Mouse (Mus musculus) forebrain, postnatal 0 days (tissue): ENCODE results near the gene Spryd7. TPM values are rescaled to one million over a fixed set of nuclear protein-coding genes. Genes with fewer than 3 reads are reported as not detected.

Experiments used
- ATAC-seq: fragments of 200-750 bp; cut with Nextera tagmentation; 2 replicates; pipeline ENCODE4 v1.8.0; 2017; ENCODE audit warnings: mild to moderate bottlenecking, moderate library complexity
- DNase-seq: peaks from one replicate; pipeline ENCODE4 v3.0.0-alpha.2; 2015
- H3K27ac ChIP-seq: fragments of 300-500 bp; sonication (generic); 2 replicates; pipeline ENCODE4 v1.5.1; 2014; ENCODE audit warnings: low read depth, mild to moderate bottlenecking, antibody characterized with exemption, low read length, moderate library complexity, mixed read lengths
- H3K27me3 ChIP-seq: fragments of 300-500 bp; sonication (generic); 2 replicates; pipeline ENCODE4 v1.6.1; 2014; ENCODE audit warnings: mild to moderate bottlenecking, low read length, mixed read lengths; ENCODE audit not compliant: insufficient read depth
- H3K36me3 ChIP-seq: fragments of 300-500 bp; sonication (generic); 2 replicates; pipeline ENCODE4 v1.6.1; 2014; ENCODE audit warnings: mild to moderate bottlenecking, moderate library complexity; ENCODE audit not compliant: insufficient read depth
- H3K4me1 ChIP-seq: fragments of 300-500 bp; sonication (generic); 2 replicates; pipeline ENCODE4 v1.6.1; 2014; ENCODE audit warnings: antibody characterized with exemption; ENCODE audit not compliant: insufficient read depth
- H3K4me2 ChIP-seq: fragments of 300-500 bp; sonication (generic); 2 replicates; pipeline ENCODE4 v1.6.1; 2014; ENCODE audit warnings: low read depth, mild to moderate bottlenecking, moderate library complexity
- H3K4me3 ChIP-seq: fragments of 300-500 bp; sonication (generic); 2 replicates; pipeline ENCODE4 v1.5.1; 2014; ENCODE audit warnings: low read depth, low read length, mixed read lengths
- H3K9ac ChIP-seq: fragments of 300-500 bp; sonication (generic); 2 replicates; pipeline ENCODE4 v1.6.1; 2014; ENCODE audit warnings: mild to moderate bottlenecking
- H3K9me3 ChIP-seq: fragments of 300-500 bp; sonication (generic); 2 replicates; pipeline ENCODE4 v1.6.1; 2016; ENCODE audit warnings: low read length
- CTCF ChIP-seq: sonication (generic); IDR thresholded peaks from 2 replicates; pipeline ENCODE4 v1.5.1; 2016; ENCODE audit warnings: antibody characterized with exemption, control low read depth, low read depth
- WGBS: fragments of 180-500 bp; shearing (Covaris S2); extraction: QIAGEN DNeasy Blood & Tissue Kit; methylation state at CpG from one replicate; pipeline ENCODE4 v1.1.7; 2014; 5-methylcytosine and 5-hydroxymethylcytosine counted together
- polyA plus RNA-seq: library from polyadenylated mRNA; unstranded; fragments of >200 nt; fragmentation: Nextera tagmentation; extraction: Ambion mirVana; gene quantifications from 2 replicates; pipeline ENCODE4 v1.2.1, GENCODE M21; 2015
- total RNA-seq: library from RNA; depleted of rRNA; stranded (reverse); fragments of >200 nt; gene quantifications from 2 replicates; pipeline ENCODE4 v1.2.3, GENCODE M21; 2014

Spryd7 gene
- total and polyA plus RNA-seq, 2 experiments from 2014 or later: 50.7 to 67.4 TPM

GRCm38 (mm10) chr14:61536631-61537264 is 19.9 kb downstream of the Spryd7 start:
- H3K9me3 ChIP-seq: no peaks in the 10 kb centered on the region
- no peak overlapping the region for H3K4me2 ChIP-seq
- ATAC-seq (no peak), DNase-seq (no peak)
- WGBS: 88% methylated on average over 5 of the region's 5 CpGs
- H3K27ac ChIP-seq: no peak overlapping the region
- H3K4me1 ChIP-seq: no peaks in the 10 kb centered on the region
- H3K36me3 ChIP-seq: peaks cover 15% of the 10 kb centered on the region; the same call in 1 of the 2 replicates
- H3K9ac ChIP-seq: no peak overlapping the region
- H3K27me3 ChIP-seq: no peaks in the 10 kb centered on the region
- H3K4me3 ChIP-seq: no peak overlapping the region
- TF ChIP-seq CTCF: no peak

- H3K4me3 ChIP-seq: no peak overlapping the region
- no peaks in the 10 kb centered on the region for H3K9me3 ChIP-seq
- H3K4me1 ChIP-seq: no peaks in the 10 kb centered on the region
- no peak overlapping the region for H3K9ac ChIP-seq
- 91% methylated on average over 3 of the region's 3 CpGs for WGBS
- ATAC-seq (no peak), DNase-seq (no peak)
- TF ChIP-seq CTCF: no peak
- no peak overlapping the region for H3K4me2 ChIP-seq
- no peak overlapping the region for H3K27ac ChIP-seq
- H3K36me3 ChIP-seq: peaks cover 14% of the 10 kb centered on the region; the same call in 1 of the 2 replicates
- no peaks in the 10 kb centered on the region for H3K27me3 ChIP-seq
These were observed 20.9 kb downstream of the Spryd7 start for GRCm38 (mm10) chr14:61535811-61536210.

- Histone ChIP-seq H3K4me1 (no peaks in the 10 kb centered on the region), H3K4me3 (no peak overlapping the region), H3K36me3 (peaks cover 11% of the 10 kb centered on the region; the same call in 1 of the 2 replicates), H3K9ac (no peak overlapping the region), H3K4me2 (no peak overlapping the region), H3K9me3 (no peaks in the 10 kb centered on the region), H3K27me3 (no peaks in the 10 kb centered on the region), H3K27ac (no peak overlapping the region)
- ATAC-seq: no peak
- no peak for TF ChIP-seq CTCF
- DNase-seq: no peak
These were observed 25.7 kb downstream of the Spryd7 start for GRCm38 (mm10) chr14:61530966-61531365.

- Histone ChIP-seq H3K27ac (no peak overlapping the region), H3K36me3 (peaks cover 6% of the 10 kb centered on the region; the same call in 1 of the 2 replicates), H3K4me2 (no peak overlapping the region), H3K27me3 (no peaks in the 10 kb centered on the region), H3K4me3 (no peak overlapping the region), H3K9ac (no peak overlapping the region), H3K9me3 (no peaks in the 10 kb centered on the region), H3K4me1 (no peaks in the 10 kb centered on the region)
- DNase-seq (no peak), ATAC-seq (no peak)
- no peak for TF ChIP-seq CTCF
- 91% methylated on average over 2 of the region's 2 CpGs for WGBS
These were observed 26.3 kb downstream of the Spryd7 start for GRCm38 (mm10) chr14:61530396-61530795.

- Histone ChIP-seq H3K4me1 (no peaks in the 10 kb centered on the region), H3K9ac (no peak overlapping the region), H3K27me3 (no peaks in the 10 kb centered on the region), H3K36me3 (peaks cover 4% of the 10 kb centered on the region; the same call in 1 of the 2 replicates), H3K4me2 (no peak overlapping the region), H3K4me3 (no peak overlapping the region), H3K27ac (no peak overlapping the region), H3K9me3 (no peaks in the 10 kb centered on the region)
- no peak for TF ChIP-seq CTCF
- no peak for ATAC-seq
- no peak for DNase-seq
- WGBS: 85% methylated on average over 7 of the region's 7 CpGs
These were observed 27.2 kb downstream of the Spryd7 start for GRCm38 (mm10) chr14:61529533-61529932.

GRCm38 (mm10) chr14:61526006-61526405 is 30.7 kb downstream of the Spryd7 start:
- Histone ChIP-seq H3K4me3 (no peak overlapping the region), H3K4me1 (no peaks in the 10 kb centered on the region), H3K9me3 (no peaks in the 10 kb centered on the region), H3K4me2 (no peak overlapping the region), H3K9ac (no peak overlapping the region), H3K27ac (no peak overlapping the region), H3K36me3 (no peaks in the 10 kb centered on the region), H3K27me3 (no peaks in the 10 kb centered on the region)
- no peak for DNase-seq
- no peak for TF ChIP-seq CTCF
- ATAC-seq: no peak
- WGBS: 100% methylated on average over 2 of the region's 2 CpGs

GRCm38 (mm10) chr14:61523821-61524220 is 32.9 kb downstream of the Spryd7 start:
- 82% methylated on average over 2 of the region's 2 CpGs for WGBS
- TF ChIP-seq CTCF: no peak
- H3K27me3 ChIP-seq: no peaks in the 10 kb centered on the region
- H3K9ac ChIP-seq: no peak overlapping the region
- no peaks in the 10 kb centered on the region for H3K9me3 ChIP-seq
- no peak overlapping the region for H3K4me2 ChIP-seq
- H3K4me1 ChIP-seq: no peaks in the 10 kb centered on the region
- ATAC-seq (no peak), DNase-seq (no peak)
- H3K27ac ChIP-seq: no peak overlapping the region
- no peaks in the 10 kb centered on the region for H3K36me3 ChIP-seq
- H3K4me3 ChIP-seq: no peak overlapping the region
